Mouse (Mus musculus) heart, postnatal 36 days (tissue): ENCODE data around the gene Gm45521. TPM values are rescaled to one million over a fixed set of nuclear protein-coding genes. Genes with fewer than 3 reads are reported as not detected.

Experiments
- DNase-seq, 2 experiments: peaks; one replicate each; pipeline ENCODE4 v3.0.0; 2021 to 2022
- intact Hi-C: fragments of 180-260 bp; cut with DNase I; formaldehyde crosslinking; loops from one replicate; pipeline ENCODE4 v1.15.1; 2025
- total RNA-seq, 2 experiments: library from RNA; stranded (reverse); gene quantifications; 2 replicates each; pipeline ENCODE4 v1.2.3; 2021

Gene Gm45521
- total RNA-seq, 2 experiments from 2014 or later = not detected

- DNase-seq = no peak
- intact Hi-C loops = no loop called here
Observed at GRCm38 (mm10) chr14:7951234-7951633, 5.9 kb upstream of the Gm45521 start.

- peak; percentile 54 to 59 for DNase-seq
- intact Hi-C loops = no loop called here
Observed at GRCm38 (mm10) chr14:7952610-7953254, 4.4 kb upstream of the Gm45521 start.

- intact Hi-C loops = no loop called here
- DNase-seq = no peak
Observed at GRCm38 (mm10) chr14:7954071-7954471, 3.0 kb upstream of the Gm45521 start.

GRCm38 (mm10) chr14:7956427-7956826 lies 661 bp upstream of the Gm45521 start:
- no peak for DNase-seq
- intact Hi-C loops = no loop called here

GRCm38 (mm10) chr14:7960616-7961015 lies 3.5 kb downstream of the Gm45521 start:
- no peak for DNase-seq
- intact Hi-C loops = loop anchor here (5.0 kb wide), 3 partner anchors 212 to 387 kb away; partner anchors contain the start of genes Acox2 and Pdhb

GRCm38 (mm10) chr14:7961714-7962113 lies 4.6 kb downstream of the Gm45521 start:
- intact Hi-C loops = loop anchor here (1.0 to 5.0 kb wide), 4 partner anchors 33 to 386 kb away; partner anchors contain the start of genes Acox2, Dnase1l3 and Pdhb
- DNase-seq = no peak

- no peak for DNase-seq
- intact Hi-C loops = loop anchor here (1.0 to 5.0 kb wide), 4 partner anchors 32 to 385 kb away; partner anchors contain the start of genes Acox2, Dnase1l3 and Pdhb
Observed at GRCm38 (mm10) chr14:7962626-7963025, 5.5 kb downstream of the Gm45521 start.

GRCm38 (mm10) chr14:7963160-7963559 lies 6.1 kb downstream of the Gm45521 start:
- intact Hi-C loops = loop anchor here (5.0 kb wide), 3 partner anchors 209 to 384 kb away; partner anchors contain the start of genes Acox2 and Pdhb
- no peak for DNase-seq

- intact Hi-C loops = loop anchor here (2.0 to 5.0 kb wide), 5 partner anchors 80 to 383 kb away; partner anchors contain the start of genes Acox2, Flnb and Pdhb
Observed at GRCm38 (mm10) chr14:7964219-7964889, 7.3 kb downstream of the Gm45521 start.

GRCm38 (mm10) chr14:7971889-7972493 lies 14.9 kb downstream of the Gm45521 start:
- DNase-seq = no peak
- intact Hi-C loops = no loop called here

More at GRCm38 (mm10) chr14:7964219-7964889, 7.3 kb downstream of the Gm45521 start:
- peak; percentile 71 to 74 for DNase-seq

- no peak for DNase-seq
- intact Hi-C loops = no loop called here
Observed at GRCm38 (mm10) chr14:7974643-7975042, 17.6 kb downstream of the Gm45521 start.

GRCm38 (mm10) chr14:7975177-7975576 lies 18.1 kb downstream of the Gm45521 start:
- intact Hi-C loops = no loop called here
- DNase-seq = no peak

GRCm38 (mm10) chr14:7977471-7977870 lies 20.4 kb downstream of the Gm45521 start:
- intact Hi-C loops = no loop called here
- no peak for DNase-seq

- no peak for DNase-seq
Observed at GRCm38 (mm10) chr14:7978183-7978582, 21.1 kb downstream of the Gm45521 start.

GRCm38 (mm10) chr14:7981226-7981625 lies 24.1 kb downstream of the Gm45521 start:
- intact Hi-C loops = no loop called here
- DNase-seq = no peak

More at GRCm38 (mm10) chr14:7978183-7978582, 21.1 kb downstream of the Gm45521 start:
- intact Hi-C loops = no loop called here

GRCm38 (mm10) chr14:7986913-7987312 lies 29.8 kb downstream of the Gm45521 start:
- DNase-seq = no peak
- intact Hi-C loops = no loop called here

GRCm38 (mm10) chr14:7989371-7989770 lies 32.3 kb downstream of the Gm45521 start:
- no peak for DNase-seq
- intact Hi-C loops = no loop called here

- intact Hi-C loops = no loop called here
- no peak for DNase-seq
Observed at GRCm38 (mm10) chr14:7989961-7990360, 32.9 kb downstream of the Gm45521 start.

GRCm38 (mm10) chr14:7991108-7991776 lies 34.2 kb downstream of the Gm45521 start:
- DNase-seq = no peak
- intact Hi-C loops = no loop called here

- intact Hi-C loops = no loop called here
Observed at GRCm38 (mm10) chr14:7992158-7992557, 35.1 kb downstream of the Gm45521 start.

More at GRCm38 (mm10) chr14:7992158-7992557, 35.1 kb downstream of the Gm45521 start:
- no peak for DNase-seq
